Mouse (Mus musculus) lung, postnatal 0 days (tissue): ENCODE results near the gene Samd1.

Source experiments
- CTCF ChIP-seq: IDR thresholded peaks from 2 replicates; pipeline ENCODE4 v1.5.1; 2016; ENCODE audit warnings: antibody characterized with exemption, mild to moderate bottlenecking
- EP300 ChIP-seq: IDR thresholded peaks from 2 replicates; pipeline ENCODE4 v1.6.1; 2016; ENCODE audit warnings: antibody characterized with exemption, mild to moderate bottlenecking, control low read depth

DNA sequence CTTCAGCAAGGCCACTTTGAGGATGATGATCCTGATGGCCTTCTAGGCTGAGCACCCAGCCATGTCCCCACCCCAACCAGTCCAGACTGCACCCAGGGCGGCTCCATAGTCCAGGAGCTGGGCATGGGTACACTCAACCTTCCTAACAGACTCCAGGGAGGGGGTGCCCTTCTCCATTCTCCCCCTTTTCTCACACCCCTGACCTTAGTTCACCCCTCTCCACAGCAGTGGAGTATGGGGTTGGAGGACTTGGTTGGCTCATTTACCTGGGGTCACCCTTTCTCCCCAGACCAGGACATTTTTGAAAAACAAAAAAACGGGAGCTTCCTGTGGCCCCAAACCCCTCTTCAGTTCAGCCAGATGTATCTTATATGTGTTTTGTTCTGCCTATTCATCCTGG, 2.4 kb downstream of the Samd1 start:
- no peak for TF ChIP-seq CTCF
- no peak for TF ChIP-seq EP300
